Mouse (Mus musculus) G1E (cell line): ENCODE measurements around the gene Fam214a. TPM values are rescaled to one million over a fixed set of nuclear protein-coding genes. Genes with fewer than 3 reads are reported as not detected.

Experiments
- ATAC-seq: 2 replicates; pipeline ENCODE4 v1.8.0; 2016; ENCODE audit warnings: mild to moderate bottlenecking; ENCODE audit not compliant: insufficient number of reproducible peaks, poor library complexity, low FRiP score, severe bottlenecking; ENCODE audit errors: extremely low read depth
- DNase-seq: peaks from one replicate; pipeline ENCODE4 v3.0.0; 2012; ENCODE audit warnings: low spot score
- H3K27me3 ChIP-seq: 2 replicates; pipeline ENCODE4 v1.6.1; 2012; ENCODE audit warnings: mild to moderate bottlenecking, low read length, inconsistent platforms; ENCODE audit not compliant: insufficient read depth
- H3K36me3 ChIP-seq: replicated peaks from 2 replicates; pipeline ENCODE3; 2012; ENCODE audit warnings: mild to moderate bottlenecking, inconsistent platforms
- H3K4me1 ChIP-seq: 2 replicates; pipeline ENCODE4 v1.6.1; 2012; ENCODE audit warnings: low read depth, low read length, inconsistent platforms, mixed read lengths; ENCODE audit not compliant: insufficient read depth
- H3K4me3 ChIP-seq: 2 replicates; pipeline ENCODE4 v1.5.1; 2012; ENCODE audit warnings: low read depth, mild to moderate bottlenecking, inconsistent platforms, low read length, moderate library complexity, mixed read lengths
- H3K9me3 ChIP-seq: replicated peaks from 2 replicates; pipeline ENCODE4 v1.6.1; 2012; ENCODE audit warnings: inconsistent platforms
- CTCF ChIP-seq: IDR thresholded peaks from 2 replicates; pipeline ENCODE4 v1.5.1; 2012; ENCODE audit warnings: low read depth, low read length, inconsistent platforms, mixed read lengths
- GATA1 ChIP-seq: IDR thresholded peaks from 2 replicates; pipeline ENCODE4 v1.6.1; 2012; ENCODE audit warnings: borderline replicate concordance, low read length, inconsistent platforms, mixed read lengths
- GATA2 ChIP-seq: IDR thresholded peaks from 2 replicates; pipeline ENCODE4 v1.6.1; 2012; ENCODE audit warnings: low read depth, low read length, inconsistent platforms, borderline replicate concordance
- POLR2AphosphoS5 ChIP-seq: IDR thresholded peaks from 2 replicates; pipeline ENCODE4 v1.6.1; 2012; ENCODE audit warnings: low read depth, low read length, inconsistent platforms; ENCODE audit not compliant: insufficient replicate concordance
- TAL1 ChIP-seq: conservative IDR thresholded peaks from 2 replicates; pipeline ENCODE4 v1.6.1; 2012; ENCODE audit warnings: low read depth, low read length, inconsistent platforms, mixed read lengths
- polyA plus RNA-seq: library from polyadenylated mRNA; stranded (reverse); fragments of >175 nt; gene quantifications from 2 replicates; pipeline ENCODE4 v1.2.3, GENCODE M21; 2012
- total RNA-seq, 2 experiments: library from RNA; stranded (forward) in 1 of 2; stranded (reverse) in 1 of 2; fragments of 200-1000 nt in 1 of 2; fragments of >200 nt in 1 of 2; fragmentation: Nextera tagmentation in 1 of 2; gene quantifications; 2 replicates each; pipeline ENCODE4 v1.2.3; 2014 to 2017

The Fam214a gene
- total and polyA plus RNA-seq, 3 experiments, result 0.65 to 2.8 (median 0.90) TPM

- Histone ChIP-seq H3K4me3 (no peak overlapping the region), H3K9me3 (peaks cover 10% of the 10 kb centered on the region; the same call in 1 of the 2 replicates), H3K36me3 (no peaks in the 10 kb centered on the region), H3K4me1 (no peaks in the 10 kb centered on the region), H3K27me3 (no peaks in the 10 kb centered on the region)
- TF ChIP-seq TAL1 (no peak), GATA2 (no peak), CTCF (no peak)
- no peak for ATAC-seq
- DNase-seq, result no peak
These were observed 40.8 kb upstream of the Fam214a start for GRCm38 (mm10) chr9:74911919-74912318.

GRCm38 (mm10) chr9:74912619-74913376 lies 39.9 kb upstream of the Fam214a start:
- no peaks in the 10 kb centered on the region for H3K27me3 ChIP-seq
- H3K4me1 ChIP-seq, result no peaks in the 10 kb centered on the region
- no peak for DNase-seq
- no peak overlapping the region for H3K4me3 ChIP-seq
- TF ChIP-seq GATA1 (no peak), TAL1 (no peak), POLR2AphosphoS5 (no peak), GATA2 (no peak), CTCF (no peak)
- no peak for ATAC-seq
- H3K9me3 ChIP-seq, result peaks cover 7% of the 10 kb centered on the region; the same call in 1 of the 2 replicates
- no peaks in the 10 kb centered on the region for H3K36me3 ChIP-seq

GRCm38 (mm10) chr9:74915611-74916010 lies 37.1 kb upstream of the Fam214a start:
- H3K27me3 ChIP-seq, result no peaks in the 10 kb centered on the region
- H3K4me3 ChIP-seq, result no peak overlapping the region
- H3K4me1 ChIP-seq, result no peaks in the 10 kb centered on the region
- no peak for ATAC-seq
- no peaks in the 10 kb centered on the region for H3K36me3 ChIP-seq
- H3K9me3 ChIP-seq, result peaks cover 7% of the 10 kb centered on the region; the same call in 1 of the 2 replicates
- TF ChIP-seq GATA1 (no peak), POLR2AphosphoS5 (no peak), CTCF (no peak), TAL1 (no peak), GATA2 (no peak)
- DNase-seq, result no peak

- Histone ChIP-seq H3K9me3 (no peaks in the 10 kb centered on the region; the same call in 1 of the 2 replicates), H3K27me3 (no peaks in the 10 kb centered on the region), H3K36me3 (no peaks in the 10 kb centered on the region), H3K4me1 (no peaks in the 10 kb centered on the region), H3K4me3 (no peak overlapping the region)
- TF ChIP-seq GATA2 (no peak), POLR2AphosphoS5 (no peak)
- no peak for ATAC-seq
- no peak for DNase-seq
These were observed 32.2 kb upstream of the Fam214a start for GRCm38 (mm10) chr9:74920450-74920849.

- no peak for ATAC-seq
These were observed 31.3 kb upstream of the Fam214a start for GRCm38 (mm10) chr9:74921422-74921821.

GRCm38 (mm10) chr9:74922884-74923283 lies 29.8 kb upstream of the Fam214a start:
- H3K36me3 ChIP-seq, result no peaks in the 10 kb centered on the region
- TF ChIP-seq CTCF (no peak), TAL1 (no peak), GATA2 (no peak), POLR2AphosphoS5 (no peak), GATA1 (no peak)

More at GRCm38 (mm10) chr9:74921422-74921821, 31.3 kb upstream of the Fam214a start:
- Histone ChIP-seq H3K4me1 (no peaks in the 10 kb centered on the region), H3K27me3 (no peaks in the 10 kb centered on the region), H3K36me3 (no peaks in the 10 kb centered on the region), H3K4me3 (no peak overlapping the region), H3K9me3 (no peaks in the 10 kb centered on the region)
- no peak for DNase-seq
- TF ChIP-seq CTCF (no peak), GATA1 (no peak), TAL1 (no peak), POLR2AphosphoS5 (no peak), GATA2 (no peak)

More at GRCm38 (mm10) chr9:74922884-74923283, 29.8 kb upstream of the Fam214a start:
- Histone ChIP-seq H3K4me1 (no peaks in the 10 kb centered on the region), H3K27me3 (no peaks in the 10 kb centered on the region), H3K9me3 (no peaks in the 10 kb centered on the region), H3K4me3 (no peak overlapping the region)
- no peak for DNase-seq
- no peak for ATAC-seq
